12 mouse cellular contexts compared by ENCODE assay signal in genomic region chr12:8472591-8473358, GRCm38 (mm10). TPM values are rescaled to one million over a fixed set of nuclear protein-coding genes. Genes with fewer than 3 reads are reported as not detected.
DNase-seq lines count a peak whose midpoint lies in the region; ATAC-seq and TF ChIP-seq lines count a peak whose summit lies in the region.
"Had no signal": no experiment of that assay in that cellular context is flagged by ENCODE, and none has a peak within 500 bp of the region (broad histone marks: within the 10 kb centered on the region; RNA-seq: fewer than 3 reads in every experiment).

No protein-coding gene starts in this region.

- H3K4me2 ChIP-seq in hindbrain, embryonic 15.5 days, result no peak overlapping the region
- no peak overlapping the region for H3K4me2 ChIP-seq in hindbrain, embryonic 11.5 days (replicated peaks; ENCODE audit: low read depth, low read length)
- no peak overlapping the region for H3K4me2 ChIP-seq in lung, embryonic 16.5 days (ENCODE audit: low read depth, low read length)
- H3K4me2 ChIP-seq: kidney, embryonic 15.5 days; liver, embryonic 13.5 days had no signal

- H3K27ac ChIP-seq in hindbrain, embryonic 15.5 days (replicated peaks), result 0 out of 2 replicates have a peak overlapping the region, but pooled peaks have one; percentile 11
- H3K27ac ChIP-seq in hindbrain, embryonic 11.5 days (ENCODE audit: low read depth, low read length), result no peak overlapping the region
- peak overlapping the region; percentile 14; the same call in 1 of the 2 replicates for H3K27ac ChIP-seq in lung, embryonic 16.5 days (ENCODE audit: low read length)
- no peak overlapping the region for H3K27ac ChIP-seq in heart, adult 2 months
- H3K27ac ChIP-seq: kidney, embryonic 15.5 days; liver, embryonic 13.5 days had no signal

- no peaks in the 10 kb centered on the region for H3K27me3 ChIP-seq in hindbrain, embryonic 15.5 days
- H3K27me3 ChIP-seq in hindbrain, embryonic 11.5 days (ENCODE audit: control insufficient read depth, insufficient read depth, low read length), result no peaks in the 10 kb centered on the region
- no peaks in the 10 kb centered on the region for H3K27me3 ChIP-seq in lung, embryonic 16.5 days (ENCODE audit: control insufficient read depth, insufficient read depth, low read depth, low read length)
- H3K27me3 ChIP-seq in heart, adult 2 months (ENCODE audit: control insufficient read depth, insufficient read depth, low read length), result no peaks in the 10 kb centered on the region
- H3K27me3 ChIP-seq: kidney, embryonic 15.5 days; liver, embryonic 13.5 days had no signal

- no peaks in the 10 kb centered on the region for H3K79me2 ChIP-seq in heart, adult 2 months (replicated peaks; ENCODE audit: control insufficient read depth, insufficient read depth, low read length)

- WGBS in hindbrain, embryonic 15.5 days, result 59% methylated on average over 7 of the region's 7 CpGs
- 84% methylated on average over 7 of the region's 7 CpGs for WGBS in hindbrain, embryonic 11.5 days
- 45% methylated on average over 7 of the region's 7 CpGs for WGBS in lung, embryonic 16.5 days
- 67% methylated on average over 7 of the region's 7 CpGs for WGBS in heart, adult 2 months

- H3K9me3 ChIP-seq in hindbrain, embryonic 15.5 days, result no peaks in the 10 kb centered on the region
- H3K9me3 ChIP-seq in hindbrain, embryonic 11.5 days (ENCODE audit: control insufficient read depth, low read length), result no peaks in the 10 kb centered on the region
- no peaks in the 10 kb centered on the region for H3K9me3 ChIP-seq in lung, embryonic 16.5 days (ENCODE audit: control insufficient read depth, low read length)
- H3K9me3 ChIP-seq: kidney, embryonic 15.5 days; liver, embryonic 13.5 days had no signal

- H3K4me1 ChIP-seq in hindbrain, embryonic 15.5 days (replicated peaks), result peaks cover 5% of the 10 kb centered on the region; the same call in 1 of the 2 replicates
- no peaks in the 10 kb centered on the region; the same call in 1 of the 2 replicates for H3K4me1 ChIP-seq in hindbrain, embryonic 11.5 days (replicated peaks; ENCODE audit: control insufficient read depth, insufficient read depth, low read length)
- H3K4me1 ChIP-seq in lung, embryonic 16.5 days (replicated peaks; ENCODE audit: control insufficient read depth, insufficient read depth, low read length), result peaks cover 32% of the 10 kb centered on the region
- H3K4me1 ChIP-seq in heart, adult 2 months (ENCODE audit: control insufficient read depth, insufficient read depth, low read length), result no peaks in the 10 kb centered on the region
- H3K4me1 ChIP-seq: liver, embryonic 13.5 days had no signal

- no peak for DNase-seq in hindbrain, embryonic 11.5 days (ENCODE audit: low spot score)
- no peak for DNase-seq in lung, postnatal 25 days (ENCODE audit: low spot score)
- peak; percentile 50 for DNase-seq in brain, adult 2 months (ENCODE audit: low read depth, low spot score)
- DNase-seq in lung, postnatal 4 days, result peak; percentile 71 to 83
- no peak for DNase-seq in heart, adult 2 months
- DNase-seq: gastrocnemius, postnatal 14 days; liver, embryonic 13.5 days; thymus, postnatal 36 days had no signal

- no peak overlapping the region for H3K4me3 ChIP-seq in hindbrain, embryonic 15.5 days
- H3K4me3 ChIP-seq in hindbrain, embryonic 11.5 days (ENCODE audit: low read depth, low read length), result no peak overlapping the region
- no peak overlapping the region for H3K4me3 ChIP-seq in lung, embryonic 16.5 days (ENCODE audit: low read length)
- H3K4me3 ChIP-seq in heart, adult 2 months, result no peak overlapping the region
- H3K4me3 ChIP-seq: kidney, embryonic 15.5 days; liver, embryonic 13.5 days had no signal

- intact Hi-C loops in heart, adult 2 months (cut with DNase I), result no loop called here

- TF ChIP-seq CTCF in heart, adult 2 months (IDR thresholded peaks at IDR 0.05), result no peak

- no peak for TF ChIP-seq EP300 in heart, adult 2 months (IDR thresholded peaks at IDR 0.05; ENCODE audit: insufficient read depth, low read depth, low read length)

- peak; percentile 76; the same call in 1 of the 2 replicates for ATAC-seq in hindbrain, embryonic 15.5 days (ENCODE audit: low FRiP score, low read depth)
- ATAC-seq in hindbrain, embryonic 11.5 days (ENCODE audit: low FRiP score), result no peak
- ATAC-seq in lung, embryonic 16.5 days (ENCODE audit: low read depth), result peak; percentile 70
- ATAC-seq in CD4-positive, CD25-positive, alpha-beta regulatory T cell, adult 4 months, result no peak

- no peak overlapping the region for H3K9ac ChIP-seq in hindbrain, embryonic 15.5 days
- no peak overlapping the region for H3K9ac ChIP-seq in hindbrain, embryonic 11.5 days (ENCODE audit: low read depth, low read length)
- no peak overlapping the region for H3K9ac ChIP-seq in lung, embryonic 16.5 days (ENCODE audit: low read length)
- no peak overlapping the region for H3K9ac ChIP-seq in heart, adult 2 months (ENCODE audit: low read depth, low read length)
- H3K9ac ChIP-seq: kidney, embryonic 15.5 days; liver, embryonic 13.5 days had no signal

- no peak for TF ChIP-seq POLR2A in heart, adult 2 months (IDR thresholded peaks at IDR 0.05; ENCODE audit: insufficient read depth, low read depth, low read length)

- no peaks in the 10 kb centered on the region for H3K36me3 ChIP-seq in hindbrain, embryonic 15.5 days
- H3K36me3 ChIP-seq in hindbrain, embryonic 11.5 days (ENCODE audit: control insufficient read depth, insufficient read depth, low read length), result no peaks in the 10 kb centered on the region
- no peaks in the 10 kb centered on the region for H3K36me3 ChIP-seq in lung, embryonic 16.5 days (ENCODE audit: control insufficient read depth, insufficient read depth, low read length)
- no peaks in the 10 kb centered on the region for H3K36me3 ChIP-seq in heart, adult 2 months (ENCODE audit: control insufficient read depth, insufficient read depth, low read length)
- H3K36me3 ChIP-seq: kidney, embryonic 15.5 days; liver, embryonic 13.5 days had no signal

RNA-seq across cellular contexts. Expression of gene Rhob, which starts 27.0 kb away (rescaled TPM):
- polyA plus RNA-seq in hindbrain, embryonic 15.5 days (2015; fragmentation: Nextera tagmentation; extraction: Ambion mirVana), result 94.4 and 103 TPM in 2 replicates
- polyA plus RNA-seq in hindbrain, embryonic 11.5 days (2014; fragmentation: Nextera tagmentation; extraction: Ambion mirVana), result 64.4 and 65.9 TPM in 2 replicates
- polyA plus RNA-seq in lung, embryonic 16.5 days (2015; fragmentation: Nextera tagmentation; extraction: Ambion mirVana), result 47.8 and 49.2 TPM in 2 replicates
- polyA plus RNA-seq in CD4-positive, CD25-positive, alpha-beta regulatory T cell, adult 4 months (2017; shearing (Covaris generic)), result 1 to 10 TPM in 1 of 2 experiments, under 1 TPM in 1; 0.76 to 1.0 TPM
- 100 to 1,000 TPM; 163 to 193 TPM for total RNA-seq in heart, adult 2 months (2021)
- 184 and 194 TPM in 2 replicates for polyA plus RNA-seq in heart, adult 2 months (2012; rRNA removed)

Comparison
In these comparisons a context has a peak if more than half of its experiments do, and no peak if none do; other contexts are left out.
1. ATAC-seq: peak in hindbrain, embryonic 15.5 days (single experiment) and lung, embryonic 16.5 days (single experiment); none in hindbrain, embryonic 11.5 days (single experiment) and CD4-positive, CD25-positive, alpha-beta regulatory T cell, adult 4 months (single experiment).
2. H3K27ac ChIP-seq: peak in hindbrain, embryonic 15.5 days (single experiment) and lung, embryonic 16.5 days (single experiment); none in hindbrain, embryonic 11.5 days (single experiment) and heart, adult 2 months (single experiment).
3. DNase-seq: peak in brain, adult 2 months (single experiment) and lung, postnatal 4 days (2 of 2); none in hindbrain, embryonic 11.5 days (single experiment), lung, postnatal 25 days (single experiment) and heart, adult 2 months (0 of 2).
4. RNA of gene Rhob, which starts 27.0 kb away (polyA plus RNA-seq): 184 to 194 TPM in heart, adult 2 months, 94.4 to 103 TPM in hindbrain, embryonic 15.5 days, 64.4 to 65.9 TPM in hindbrain, embryonic 11.5 days and 47.8 to 49.2 TPM in lung, embryonic 16.5 days; 0.76 to 1.0 TPM in CD4-positive, CD25-positive, alpha-beta regulatory T cell, adult 4 months; every median in the first group is over 10 times any median in the second.